Mouse (Mus musculus) testis, adult 2 months (tissue): ENCODE measurements around the gene Gpam.

Experiments
- CTCF ChIP-seq: fragments of 200-500 bp; IDR thresholded peaks from 2 replicates; pipeline ENCODE4 v1.5.1; 2012; ENCODE audit warnings: low read depth, mild to moderate bottlenecking, inconsistent platforms, low read length, moderate library complexity; ENCODE audit not compliant: control insufficient read depth, insufficient read depth, insufficient replicate concordance
- POLR2A ChIP-seq: fragments of 200-500 bp; IDR thresholded peaks from 2 replicates; pipeline ENCODE4 v1.6.1; 2012; ENCODE audit warnings: low read depth, mild to moderate bottlenecking, inconsistent platforms, low read length, moderate library complexity; ENCODE audit not compliant: control insufficient read depth

- TF ChIP-seq CTCF = no peak
- no peak for TF ChIP-seq POLR2A
Observed at GRCm38 (mm10) chr19:55090885-55091284, 36.2 kb downstream of the Gpam start.
